Comparison of ENCODE assay signal across 18 mouse cellular contexts in the genomic region with DNA sequence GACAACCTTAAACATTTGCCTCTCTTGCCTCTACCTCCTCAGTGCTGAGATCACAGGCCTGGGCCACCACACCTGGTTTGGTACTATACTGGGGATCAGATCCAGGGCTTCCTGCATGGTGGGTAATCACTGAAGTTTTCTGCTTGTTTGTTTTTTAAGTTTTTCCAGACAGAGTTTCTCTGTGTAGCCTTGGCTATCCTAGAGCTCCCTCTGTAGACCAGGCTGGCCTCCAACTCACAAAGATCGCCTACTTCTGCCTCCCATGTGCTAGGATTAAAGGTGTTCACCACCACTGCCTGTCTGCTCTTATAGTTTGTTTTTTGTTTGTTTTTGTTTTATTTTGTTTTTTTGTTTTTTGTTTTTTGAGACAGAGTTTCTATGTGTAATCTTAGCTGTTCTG.
"Had no signal": no experiment of that assay in that cellular context is flagged by ENCODE, and none has a peak within 500 bp of the region (broad histone marks: within the 10 kb centered on the region; RNA-seq: fewer than 3 reads in every experiment).

No protein-coding gene starts in this region.

- H3K27ac ChIP-seq: lung, embryonic 15.5 days; midbrain, embryonic 10.5 days; midbrain, embryonic 12.5 days; neural tube, embryonic 13.5 days; neural tube, embryonic 15.5 days; stomach, embryonic 15.5 days; stomach, postnatal 0 days had no signal

- H3K9me3 ChIP-seq: lung, embryonic 15.5 days; midbrain, embryonic 10.5 days; midbrain, embryonic 12.5 days; neural tube, embryonic 13.5 days; neural tube, embryonic 15.5 days; stomach, embryonic 15.5 days had no signal

- DNase-seq: lung, adult 2 months; lung, postnatal 14 days; lung, postnatal 36 days; midbrain, embryonic 14.5 days; retina, postnatal 1 day; right cerebral cortex, postnatal 14 days; thymus, postnatal 25 days; thymus, postnatal 4 days had no signal

- H3K27me3 ChIP-seq: lung, embryonic 15.5 days; midbrain, embryonic 12.5 days; neural tube, embryonic 15.5 days; stomach, embryonic 15.5 days had no signal

- H3K4me2 ChIP-seq: lung, embryonic 15.5 days; midbrain, embryonic 12.5 days; neural tube, embryonic 13.5 days; neural tube, embryonic 15.5 days; stomach, embryonic 15.5 days had no signal

- H3K4me1 ChIP-seq: lung, embryonic 15.5 days; midbrain, embryonic 10.5 days; midbrain, embryonic 12.5 days; neural tube, embryonic 13.5 days; neural tube, embryonic 15.5 days; stomach, embryonic 15.5 days had no signal

- H3K9ac ChIP-seq: lung, embryonic 15.5 days; midbrain, embryonic 12.5 days; neural tube, embryonic 13.5 days; neural tube, embryonic 15.5 days; stomach, embryonic 15.5 days had no signal

- ATAC-seq: lung, postnatal 0 days; midbrain, embryonic 16.5 days had no signal

- H3K4me3 ChIP-seq: lung, embryonic 15.5 days; midbrain, embryonic 10.5 days; midbrain, embryonic 12.5 days; myocyte; neural tube, embryonic 13.5 days; neural tube, embryonic 15.5 days; stomach, embryonic 15.5 days had no signal

- H3K36me3 ChIP-seq: lung, embryonic 15.5 days; midbrain, embryonic 12.5 days; neural tube, embryonic 13.5 days; neural tube, embryonic 15.5 days; stomach, embryonic 15.5 days had no signal
